Mouse (Mus musculus) CH12.LX (cell line): ENCODE measurements around the gene Hsp90ab1. TPM values are rescaled to one million over a fixed set of nuclear protein-coding genes. Genes with fewer than 3 reads are reported as not detected.

Experiments
- DNase-seq: peaks from one replicate; pipeline ENCODE4 v3.0.0-alpha.2; 2013; ENCODE audit errors: extremely low read depth
- H3K27ac ChIP-seq: 2 replicates; pipeline ENCODE4 v1.5.1; 2012; ENCODE audit warnings: low read depth, mild to moderate bottlenecking, control low read depth, moderate library complexity; ENCODE audit not compliant: insufficient read depth
- H3K27me3 ChIP-seq: replicated peaks from 2 replicates; pipeline ENCODE3; 2012; ENCODE audit warnings: inconsistent platforms
- H3K36me3 ChIP-seq, 2 experiments: replicated peaks in 1 of 2; 2 replicates each; pipeline versions ENCODE3 to v1.6.1; 2012; ENCODE audit warnings: inconsistent platforms in 1 of 2, low read length in 1 of 2, mild to moderate bottlenecking in 1 of 2, mixed read lengths in 1 of 2, moderate library complexity in 1 of 2; ENCODE audit not compliant: control insufficient read depth in 1 of 2, insufficient read depth in 1 of 2
- H3K4me1 ChIP-seq, 2 experiments: 2 replicates each; pipeline ENCODE4 v1.6.1; 2012; ENCODE audit warnings: inconsistent platforms in 1 of 2, moderate library complexity in 1 of 2; ENCODE audit not compliant: insufficient read depth in 2 of 2, control insufficient read depth in 1 of 2
- H3K4me2 ChIP-seq: 2 replicates; pipeline ENCODE4 v1.6.1; 2012; ENCODE audit warnings: low read depth, mild to moderate bottlenecking, control low read depth; ENCODE audit not compliant: poor library complexity, insufficient read depth, severe bottlenecking
- H3K4me3 ChIP-seq, 3 experiments: fragments of 150-350 bp in 1 of 3; sonication (generic) in 1 of 3; replicated peaks in 1 of 3; 2 replicates each; pipeline versions ENCODE3 to v1.5.1; 2011 to 2012; ENCODE audit warnings: low read depth in 2 of 3, low read length in 2 of 3, mild to moderate bottlenecking in 2 of 3, moderate library complexity in 2 of 3, control low read depth in 1 of 3, improper control_type of control experiment in 1 of 3, inconsistent platforms in 1 of 3, mixed read lengths in 1 of 3; ENCODE audit not compliant: poor library complexity in 1 of 3
- H3K79me2 ChIP-seq: replicated peaks from 2 replicates; pipeline ENCODE4 v1.6.1; 2012; ENCODE audit warnings: mild to moderate bottlenecking, moderate library complexity; ENCODE audit not compliant: control insufficient read depth, poor library complexity, insufficient read depth, severe bottlenecking; ENCODE audit errors: extremely low read depth
- H3K9ac ChIP-seq: 2 replicates; pipeline ENCODE4 v1.6.1; 2012; ENCODE audit warnings: low read depth, mild to moderate bottlenecking, control low read depth, moderate library complexity; ENCODE audit not compliant: insufficient read depth
- H3K9me3 ChIP-seq: replicated peaks from 2 replicates; pipeline ENCODE3; 2012; ENCODE audit warnings: low read length, inconsistent platforms, mixed read lengths
- ELF1 ChIP-seq: IDR thresholded peaks from 2 replicates; pipeline ENCODE4 v1.6.1; 2014; ENCODE audit warnings: low read depth, mild to moderate bottlenecking, inconsistent platforms, low read length, improper control_type of control experiment
- EP300 ChIP-seq: IDR thresholded peaks from 2 replicates; pipeline ENCODE4 v1.6.1; 2011; ENCODE audit warnings: low read length, improper control_type of control experiment
- GABPA ChIP-seq: IDR thresholded peaks from 2 replicates; pipeline ENCODE4 v1.6.1; 2012; ENCODE audit warnings: low read depth, low read length, improper control_type of control experiment, inconsistent platforms; ENCODE audit not compliant: insufficient replicate concordance
- IRF4 ChIP-seq: IDR thresholded peaks from 2 replicates; pipeline ENCODE4 v1.6.1; 2014; ENCODE audit warnings: low read depth, mild to moderate bottlenecking, inconsistent platforms, low read length, improper control_type of control experiment
- JUN ChIP-seq: IDR thresholded peaks from 2 replicates; pipeline ENCODE4 v1.6.1; 2011; ENCODE audit warnings: low read depth, mild to moderate bottlenecking, low read length, improper control_type of control experiment, moderate library complexity; ENCODE audit not compliant: insufficient read depth
- JUND ChIP-seq: conservative IDR thresholded peaks from 2 replicates; pipeline ENCODE4 v1.6.1; 2011; ENCODE audit warnings: low read depth, low read length, improper control_type of control experiment
- KAT2A ChIP-seq: IDR thresholded peaks from 2 replicates; pipeline ENCODE4 v1.6.1; 2012; ENCODE audit warnings: low read length, improper control_type of control experiment, inconsistent platforms; ENCODE audit not compliant: insufficient replicate concordance
- MAZ ChIP-seq: IDR thresholded peaks from 2 replicates; pipeline ENCODE4 v1.6.1; 2012; ENCODE audit warnings: low read depth, mild to moderate bottlenecking, inconsistent platforms, low read length, improper control_type of control experiment, moderate library complexity
- MYC ChIP-seq: IDR thresholded peaks from 2 replicates; pipeline ENCODE4 v1.6.1; 2011; ENCODE audit warnings: low read depth, mild to moderate bottlenecking, improper control_type of control experiment, low read length
- POLR2A ChIP-seq: IDR thresholded peaks from 2 replicates; pipeline ENCODE4 v1.6.1; 2011; ENCODE audit warnings: low read depth, mild to moderate bottlenecking, improper control_type of control experiment, low read length
- SMC3 ChIP-seq: IDR thresholded peaks from 2 replicates; pipeline ENCODE4 v1.6.1; 2011; ENCODE audit warnings: low read depth, low read length, improper control_type of control experiment
- TBP ChIP-seq: conservative IDR thresholded peaks from 2 replicates; pipeline ENCODE4 v1.6.1; 2011; ENCODE audit warnings: low read depth, low read length, improper control_type of control experiment
- TCF12 ChIP-seq: IDR thresholded peaks from 2 replicates; pipeline ENCODE4 v1.6.1; 2014; ENCODE audit warnings: low read depth, mild to moderate bottlenecking, inconsistent platforms, low read length, improper control_type of control experiment
- USF1 ChIP-seq: IDR thresholded peaks from 2 replicates; pipeline ENCODE4 v1.6.1; 2014; ENCODE audit warnings: low read depth, mild to moderate bottlenecking, inconsistent platforms, low read length, improper control_type of control experiment
- USF2 ChIP-seq: conservative IDR thresholded peaks from 2 replicates; pipeline ENCODE4 v1.6.1; 2011; ENCODE audit warnings: low read depth, low read length, improper control_type of control experiment
- ZKSCAN1 ChIP-seq: IDR thresholded peaks from 2 replicates; pipeline ENCODE4 v1.6.1; 2012; ENCODE audit warnings: low read depth, inconsistent platforms, low read length, improper control_type of control experiment, borderline replicate concordance
- ZNF384 ChIP-seq: IDR thresholded peaks from 2 replicates; pipeline ENCODE4 v1.6.1; 2012; ENCODE audit warnings: low read depth, low read length, improper control_type of control experiment, inconsistent platforms
- dilution Hi-C: fragments of 300-500 bp; cut with MboI; formaldehyde crosslinking; loops from 2 replicates; pipeline ENCODE4 v1.14.3; 2020; ENCODE audit warnings: low sequenced_read_pairs; ENCODE audit not compliant: extremely low pct_unique_long_range_greater_than_20kb, extremely low pct_ligation_motif_present
- in situ Hi-C: fragments of 300-500 bp; cut with MboI; formaldehyde crosslinking; loops from 3 replicates; pipeline ENCODE4 v1.14.3; 2019; ENCODE audit warnings: low sequenced_read_pairs, low pct_ligation_motif_present, low pct_unique_long_range_greater_than_20kb, mixed read lengths
- polyA plus RNA-seq: library from polyadenylated mRNA; unstranded; fragments of >175 nt; gene quantifications from 2 replicates; pipeline ENCODE4 v1.2.1, GENCODE M21; 2012; ENCODE audit warnings: low read depth; ENCODE audit not compliant: insufficient read length
- total RNA-seq, 2 experiments: library from RNA; depleted of rRNA; stranded (reverse); fragments of 300-350 nt in 1 of 2; fragments of >200 nt in 1 of 2; gene quantifications; 2 replicates each; pipeline ENCODE4 v1.2.3; 2012 to 2014

Gene Hsp90ab1
- total and polyA plus RNA-seq, 3 experiments = 790 to 4,858 (median 1,180) TPM

DNA sequence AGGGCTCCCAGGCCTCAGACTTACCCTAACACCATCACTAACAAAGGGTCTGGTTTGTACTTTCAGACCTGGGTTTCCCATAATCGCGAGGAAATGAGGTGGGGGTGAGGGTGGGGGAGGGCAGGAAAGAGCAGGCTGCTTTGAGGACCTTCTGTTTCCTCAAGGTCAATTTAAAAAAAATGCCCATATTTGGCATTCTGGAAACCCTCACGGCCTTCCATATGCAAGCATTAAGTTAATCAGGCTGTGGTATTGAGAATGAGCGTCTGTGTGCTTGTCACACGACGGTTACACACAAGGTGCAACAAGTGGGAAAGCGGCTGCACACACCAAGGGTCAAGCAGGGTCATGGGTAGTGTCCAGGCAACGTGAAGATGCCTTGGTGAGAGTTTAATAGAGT, 38.9 kb upstream of the Hsp90ab1 start:
- in situ Hi-C loops = no loop called here
- DNase-seq = no peak
- dilution Hi-C loops = no loop called here
- Histone ChIP-seq H3K79me2 (no peaks in the 10 kb centered on the region), H3K4me2 (no peak overlapping the region), H3K9ac (no peak overlapping the region), H3K9me3 (peaks cover 3% of the 10 kb centered on the region), H3K27me3 (peaks cover 1% of the 10 kb centered on the region), H3K4me3 (no peak overlapping the region), H3K27ac (no peak overlapping the region), H3K4me1 (peaks cover 0 to 7% of the 10 kb centered on the region in 2 experiments; a peak in 2 of 4 replicates), H3K36me3 (no peaks in the 10 kb centered on the region)
- TF ChIP-seq MYC (no peak), EP300 (no peak), ZKSCAN1 (no peak), IRF4 (no peak), GABPA (no peak), USF1 (no peak)

DNA sequence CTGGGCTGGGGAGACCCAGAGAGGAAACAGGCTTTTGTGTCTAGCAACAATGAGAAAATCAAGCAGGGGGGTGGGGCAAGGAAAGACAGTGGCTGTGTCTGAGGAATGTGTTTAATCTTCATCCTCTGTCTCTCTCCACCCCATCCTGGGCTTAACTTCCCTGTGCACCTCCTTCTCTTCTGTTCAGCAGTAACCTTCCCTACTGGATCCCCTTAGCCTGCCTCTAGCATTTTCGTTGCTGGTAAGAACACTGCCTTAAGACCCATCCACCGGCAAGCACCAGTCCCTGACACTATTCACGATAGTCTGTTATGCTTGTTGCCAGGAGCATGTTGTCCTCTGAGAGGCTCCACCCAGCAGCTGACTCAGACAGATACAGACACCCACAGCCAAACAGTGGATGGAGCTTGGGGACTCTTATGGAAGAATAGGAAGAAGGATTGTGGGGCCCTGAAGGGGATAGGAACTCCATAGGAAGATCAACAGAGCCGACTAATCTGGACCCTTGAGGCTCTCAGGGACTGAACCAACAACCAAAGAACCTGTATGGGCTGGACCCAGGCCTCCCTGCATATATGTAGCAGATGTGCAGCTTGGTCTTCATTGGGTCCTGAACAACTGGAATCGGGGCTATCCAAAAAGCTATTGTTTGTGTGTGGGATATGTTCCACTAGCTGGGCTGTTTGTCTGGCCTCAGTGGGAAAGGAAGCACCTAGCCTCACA, 37.2 kb upstream of the Hsp90ab1 start:
- Histone ChIP-seq H3K79me2 (no peaks in the 10 kb centered on the region), H3K4me3 (no peak overlapping the region), H3K27me3 (no peaks in the 10 kb centered on the region), H3K9ac (no peak overlapping the region), H3K4me2 (no peak overlapping the region), H3K4me1 (peaks cover 0 to 5% of the 10 kb centered on the region in 2 experiments; a peak in 2 of 4 replicates)
- TF ChIP-seq TCF12 (no peak), SMC3 (no peak), KAT2A (no peak), MYC (no peak), USF2 (no peak), ZKSCAN1 (no peak), TBP (no peak), MAZ (no peak), POLR2A (no peak), ELF1 (no peak), JUN (no peak), ZNF384 (no peak), JUND (no peak)
- TF ChIP-seq, all 38 proteins: peak for 0
- Histone ChIP-seq H3K9me3 (peaks cover 3% of the 10 kb centered on the region), H3K36me3 (no peaks in the 10 kb centered on the region), H3K27ac (no peak overlapping the region)
- in situ Hi-C loops (no loop called here), dilution Hi-C loops (no loop called here)
- no peak for DNase-seq
